Mouse (Mus musculus): ENCODE measurements around the gene Pde1b.

Pde1b gene

GRCm38 (mm10) chr15:103552096-103552690, 49.4 kb downstream of the Pde1b start:
- peak; percentile 24 for DNase-seq

GRCm38 (mm10) chr15:103564981-103565380, 62.1 kb downstream of the Pde1b start, which contains the start of gene Glycam1:
TSS of gene Glycam1 (minus strand) at chr15:103565081.
- DNase-seq: peak; percentile 17
